17 mouse cellular contexts compared by ENCODE assay signal in the genomic region with DNA sequence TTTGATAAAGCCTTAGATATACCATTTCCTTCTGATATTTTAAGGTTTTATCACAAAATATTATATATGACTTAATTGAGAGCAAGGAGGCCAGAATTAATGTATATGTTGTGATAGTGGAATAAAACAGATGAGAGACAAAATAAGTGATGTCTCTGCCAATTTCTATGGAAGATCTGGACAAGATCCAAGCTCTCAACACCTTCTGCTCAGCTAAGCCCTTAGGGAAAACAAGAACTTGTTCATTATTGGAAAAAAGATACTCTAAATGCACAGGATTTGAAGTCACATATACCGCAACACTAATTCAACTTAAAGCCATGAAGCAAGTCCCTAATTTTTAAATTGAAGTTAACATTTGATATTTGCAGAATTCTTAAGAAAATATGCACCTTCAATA.
"Had no signal": no experiment of that assay in that cellular context is flagged by ENCODE, and none has a peak within 500 bp of the region (broad histone marks: within the 10 kb centered on the region; RNA-seq: fewer than 3 reads in every experiment).

No protein-coding gene starts in this region.

- H3K4me1 ChIP-seq: lung, embryonic 15.5 days; megakaryocyte, embryonic 14.5 days; midbrain, embryonic 12.5 days; neural tube, embryonic 12.5 days; stomach, embryonic 15.5 days had no signal

- H3K9ac ChIP-seq: lung, embryonic 15.5 days; midbrain, embryonic 12.5 days; neural tube, embryonic 12.5 days; stomach, embryonic 15.5 days had no signal

- H3K27ac ChIP-seq: lung, embryonic 15.5 days; macrophage; midbrain, embryonic 12.5 days; neural tube, embryonic 12.5 days; stomach, embryonic 15.5 days; stomach, postnatal 0 days had no signal

- H3K4me3 ChIP-seq: lung, embryonic 15.5 days; megakaryocyte, embryonic 14.5 days; midbrain, embryonic 12.5 days; neural tube, embryonic 12.5 days; stomach, embryonic 15.5 days had no signal

- H3K9me3 ChIP-seq: lung, embryonic 15.5 days; megakaryocyte, embryonic 14.5 days; midbrain, embryonic 12.5 days; neural tube, embryonic 12.5 days; stomach, embryonic 15.5 days had no signal

- H3K36me3 ChIP-seq: lung, embryonic 15.5 days; midbrain, embryonic 12.5 days; neural tube, embryonic 12.5 days; stomach, embryonic 15.5 days had no signal

- DNase-seq: lung, adult 2 months; lung, postnatal 14 days; lung, postnatal 36 days; midbrain, embryonic 14.5 days; right cerebral cortex, postnatal 14 days; thymus, adult 2 months; thymus, postnatal 25 days; thymus, postnatal 4 days had no signal

- ATAC-seq: lung, postnatal 0 days; midbrain, embryonic 16.5 days had no signal

- H3K4me2 ChIP-seq: lung, embryonic 15.5 days; midbrain, embryonic 12.5 days; neural tube, embryonic 12.5 days; stomach, embryonic 15.5 days had no signal

- H3K27me3 ChIP-seq: lung, embryonic 15.5 days; megakaryocyte, embryonic 14.5 days; midbrain, embryonic 12.5 days; neural tube, embryonic 12.5 days; stomach, embryonic 15.5 days had no signal
